Mouse (Mus musculus): ENCODE data around the gene Gm11034.

DNA sequence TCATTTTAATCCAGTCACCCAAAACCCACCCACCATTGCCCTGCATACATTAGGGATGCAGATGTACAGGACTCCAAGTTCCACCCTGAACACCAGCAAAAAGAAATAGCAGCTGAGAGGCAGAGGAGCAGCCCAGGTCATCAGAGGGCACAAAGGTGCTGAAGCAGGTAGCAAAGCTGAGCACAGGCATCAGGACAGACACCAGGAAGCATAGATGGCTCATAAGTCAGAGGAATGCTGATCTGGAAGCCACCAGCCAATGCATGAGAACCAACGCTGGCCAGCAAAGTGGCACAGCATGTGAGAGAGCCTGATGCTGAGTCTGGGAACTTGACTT lies 44.4 kb upstream of the Gm11034 start:
- TF ChIP-seq POLR2A (IDR thresholded peaks at IDR 0.05; ENCODE audit: borderline replicate concordance, extremely low read depth, insufficient read depth, insufficient read length, poor library complexity, severe bottlenecking) = no peak
- TF ChIP-seq CTCF (IDR thresholded peaks at IDR 0.05; ENCODE audit: borderline replicate concordance, extremely low read depth, insufficient read depth, insufficient read length) = no peak
